Mouse (Mus musculus) adrenal gland, adult 18-20 months (tissue): ENCODE measurements around the gene Hist1h2bm. TPM values are rescaled to one million over a fixed set of nuclear protein-coding genes. Genes with fewer than 3 reads are reported as not detected.
"Not testable (repeated sequence)": the region's sequence is repeated elsewhere in the genome, so short reads cannot be mapped to it uniquely, and the experiment has no call there.

Experiments
- DNase-seq, 2 experiments: peaks; one replicate each; pipeline ENCODE4 v3.0.0; 2021 to 2022; ENCODE audit warnings: low spot score in 2 of 2
- long read RNA-seq, 2 experiments: library from polyadenylated mRNA; stranded (forward); transcript quantifications; one replicate each; pipeline ENCODE4 v2.0.0; 2021
- total RNA-seq, 2 experiments: library from RNA; stranded (reverse); gene quantifications; 1 replicate in 1 of 2; 2 replicates in 1 of 2; pipeline ENCODE4 v1.2.3; 2021

Hist1h2bm gene
- total RNA-seq = 1 to 10 TPM; 5.2 to 5.8 TPM
- long read RNA-seq, experiment 1 = 0 reads
- long read RNA-seq, experiment 2 = 0 reads

- DNase-seq = peak; percentile 30 to 44
Measured at GRCm38 (mm10) chr13:21721757-21722372, at the start of gene Hist1h2bm. Hist1h2bm (plus strand) TSS chr13:21722044.

GRCm38 (mm10) chr13:21677305-21677704 is 44.5 kb upstream of the Hist1h2bm start, which contains the start of gene Olfr1360:
Olfr1360 (minus strand) TSS chr13:21677405.
- no peak for DNase-seq

GRCm38 (mm10) chr13:21697811-21698210 is 24.0 kb upstream of the Hist1h2bm start, which contains the start of gene Olfr1359:
Olfr1359 (plus strand) TSS chr13:21698111.
- no peak for DNase-seq

DNA sequence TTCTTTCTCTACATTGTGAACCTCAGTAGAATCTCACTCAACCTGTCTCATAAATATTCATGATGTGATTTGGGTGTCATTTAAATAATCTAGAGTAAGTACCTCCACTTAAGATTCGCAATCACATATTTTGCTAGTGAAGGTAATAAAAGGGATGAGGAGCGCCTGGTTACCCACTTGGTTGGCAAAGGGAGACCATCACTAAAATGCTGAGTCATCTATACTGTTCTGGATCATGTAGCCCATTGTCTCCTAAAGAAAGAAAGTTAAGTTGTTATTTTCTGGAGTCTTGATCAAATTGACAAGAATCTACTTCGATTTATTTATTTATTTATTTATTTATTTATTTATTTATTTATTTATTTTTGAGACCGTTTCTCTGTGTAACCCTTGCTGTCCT is 15.2 kb upstream of the Hist1h2bm start:
- no peak for DNase-seq

DNA sequence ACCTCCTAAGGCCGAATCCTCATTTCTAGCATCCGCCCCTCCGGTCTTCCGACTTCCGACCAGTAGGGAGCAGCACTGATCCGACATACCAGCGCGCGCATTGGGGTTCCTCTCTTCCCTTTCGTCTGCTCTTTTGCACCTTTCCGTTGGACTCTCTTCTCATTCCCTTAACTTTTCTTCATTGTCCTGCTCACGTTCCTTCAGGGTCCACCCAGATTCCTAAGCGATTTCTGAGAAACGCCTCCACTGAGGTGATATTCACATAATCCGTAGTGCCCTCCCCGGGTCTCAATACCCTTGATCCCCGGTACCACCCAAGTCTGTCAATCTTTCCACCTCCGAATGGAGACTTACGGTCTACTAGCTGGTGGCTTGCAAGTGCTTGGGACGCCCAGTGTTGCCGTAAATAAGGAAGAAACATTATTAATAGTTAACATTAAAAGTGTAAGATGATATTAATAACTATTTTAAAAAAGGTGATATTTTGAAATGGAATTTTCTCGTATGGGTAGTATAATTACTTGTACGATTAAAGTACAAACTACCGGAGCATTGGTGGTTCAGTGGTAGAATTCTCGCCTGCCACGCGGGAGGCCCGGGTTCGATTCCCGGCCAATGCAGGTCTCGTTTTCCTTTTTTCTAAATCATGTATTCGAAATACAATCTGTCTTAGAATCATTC is 11.7 kb upstream of the Hist1h2bm start:
- DNase-seq = peak; percentile 84 to 88

DNA sequence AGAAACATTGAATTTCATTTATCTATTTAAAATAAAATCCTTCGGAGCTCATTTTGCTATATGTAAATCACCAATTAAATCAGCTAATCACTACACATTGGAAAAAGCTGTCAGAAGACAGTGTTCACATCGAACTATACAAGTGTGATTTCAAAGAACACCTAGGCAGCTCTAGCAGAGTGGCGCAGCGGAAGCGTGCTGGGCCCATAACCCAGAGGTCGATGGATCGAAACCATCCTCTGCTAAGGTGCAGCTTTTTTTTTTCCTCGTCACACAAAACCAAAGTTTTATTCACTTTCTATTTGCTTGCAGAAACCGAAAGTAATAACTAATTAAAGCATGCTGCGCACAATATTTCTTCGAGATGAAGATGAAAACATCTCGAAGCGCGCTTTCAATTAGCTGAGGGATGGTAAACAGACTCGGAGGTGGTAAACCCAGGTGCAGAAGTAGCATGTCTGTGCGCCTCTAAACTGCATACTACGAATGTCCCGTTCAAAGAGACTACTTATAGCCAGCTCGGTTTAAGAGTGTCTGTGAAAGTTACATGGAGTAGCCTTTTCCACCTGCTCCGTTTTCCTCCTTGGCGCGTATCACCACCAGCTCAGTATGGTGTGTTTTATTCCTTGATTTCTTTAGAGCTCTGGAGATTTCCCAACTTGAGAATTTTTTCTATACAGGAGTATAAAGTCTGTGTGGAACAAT is 10.9 kb upstream of the Hist1h2bm start:
- DNase-seq = peak; percentile 74 to 87

DNA sequence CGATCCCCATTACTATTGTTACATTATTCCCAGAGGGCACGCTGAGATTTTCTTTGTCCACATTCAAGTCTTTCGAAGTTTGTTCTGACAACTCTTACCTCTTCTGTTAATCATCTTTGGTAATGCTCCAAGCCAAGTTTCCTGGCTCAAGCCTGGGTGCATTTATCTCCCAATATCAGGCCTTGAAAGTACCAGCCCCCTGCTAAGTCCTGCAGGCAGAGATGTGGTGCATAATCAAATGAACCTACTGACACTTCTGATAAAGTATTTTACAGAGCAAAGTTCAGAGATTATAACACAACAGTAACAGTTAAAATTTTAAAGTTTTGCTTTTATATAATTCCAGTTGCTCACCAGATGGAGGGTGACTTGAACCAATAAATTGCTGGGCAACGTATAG is 10.1 kb upstream of the Hist1h2bm start:
- DNase-seq = no peak

DNA sequence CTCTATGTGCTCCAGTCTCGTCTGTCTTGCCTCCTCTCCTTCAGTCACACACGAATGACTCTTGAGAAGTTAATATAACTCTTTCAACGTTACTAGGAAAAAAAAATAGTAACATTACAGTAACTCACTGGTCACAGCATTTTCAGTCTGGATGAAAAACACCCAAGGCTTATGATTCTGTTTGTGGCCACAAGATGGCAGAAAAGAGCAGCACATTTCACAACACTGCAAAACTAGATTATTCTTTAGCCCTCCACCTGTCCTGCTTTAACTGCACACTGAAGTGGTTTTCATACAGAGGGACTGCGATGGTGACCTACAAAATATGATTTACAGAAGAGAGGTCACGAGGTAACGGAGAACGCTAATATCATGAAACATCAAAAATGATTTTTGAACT is 7.1 kb upstream of the Hist1h2bm start:
- DNase-seq = peak; percentile 45 to 49

- DNase-seq = no peak
Measured at GRCm38 (mm10) chr13:21715131-21715863, 6.5 kb upstream of the Hist1h2bm start.

GRCm38 (mm10) chr13:21715864-21716539 is 5.8 kb upstream of the Hist1h2bm start, which contains the start of the genes Hist1h2bl and Hist1h2ai:
Hist1h2bl (minus strand) TSS chr13:21716143.
Hist1h2ai (plus strand) TSS chr13:21716422.
- DNase-seq = peak; percentile 35 to 73

DNA sequence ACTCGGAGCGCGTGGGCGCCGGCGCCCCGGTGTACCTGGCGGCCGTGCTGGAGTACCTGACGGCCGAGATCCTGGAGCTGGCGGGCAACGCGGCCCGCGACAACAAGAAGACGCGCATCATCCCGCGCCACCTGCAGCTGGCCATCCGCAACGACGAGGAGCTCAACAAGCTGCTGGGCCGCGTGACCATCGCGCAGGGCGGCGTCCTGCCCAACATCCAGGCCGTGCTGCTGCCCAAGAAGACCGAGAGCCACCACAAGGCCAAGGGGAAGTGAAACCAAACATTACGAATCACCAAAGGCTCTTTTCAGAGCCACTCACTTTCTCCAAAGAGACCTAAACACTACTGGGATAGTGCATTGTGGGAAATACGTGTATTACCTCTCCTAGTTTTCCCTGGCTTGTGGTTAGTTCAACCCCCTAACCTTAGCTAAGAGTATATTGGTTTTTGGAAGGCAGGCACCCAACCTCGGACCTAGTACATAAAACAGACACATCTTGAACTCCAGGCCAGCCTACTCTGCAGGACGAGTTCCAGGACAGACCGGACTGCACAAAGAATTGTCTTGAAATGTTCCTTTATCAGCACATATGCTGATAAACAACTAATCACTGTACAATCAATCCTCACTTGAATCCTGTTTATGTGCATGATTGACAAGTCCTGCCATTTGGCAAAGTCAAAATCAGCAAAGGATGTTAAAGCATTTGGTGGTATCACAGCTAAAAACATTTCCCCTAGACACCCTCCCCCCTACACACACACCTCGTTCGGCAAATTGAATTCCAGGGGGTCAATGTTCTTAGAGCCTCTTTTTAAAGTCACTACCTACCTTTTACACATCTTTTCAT is 5.1 kb upstream of the Hist1h2bm start:
- peak in 1 of 2 experiments; percentile 11 for DNase-seq

GRCm38 (mm10) chr13:21717397-21718357 is 4.2 kb upstream of the Hist1h2bm start, which contains the start of gene Hist1h3h:
Hist1h3h (plus strand) TSS chr13:21717659.
- peak; percentile 62 to 67 for DNase-seq

DNA sequence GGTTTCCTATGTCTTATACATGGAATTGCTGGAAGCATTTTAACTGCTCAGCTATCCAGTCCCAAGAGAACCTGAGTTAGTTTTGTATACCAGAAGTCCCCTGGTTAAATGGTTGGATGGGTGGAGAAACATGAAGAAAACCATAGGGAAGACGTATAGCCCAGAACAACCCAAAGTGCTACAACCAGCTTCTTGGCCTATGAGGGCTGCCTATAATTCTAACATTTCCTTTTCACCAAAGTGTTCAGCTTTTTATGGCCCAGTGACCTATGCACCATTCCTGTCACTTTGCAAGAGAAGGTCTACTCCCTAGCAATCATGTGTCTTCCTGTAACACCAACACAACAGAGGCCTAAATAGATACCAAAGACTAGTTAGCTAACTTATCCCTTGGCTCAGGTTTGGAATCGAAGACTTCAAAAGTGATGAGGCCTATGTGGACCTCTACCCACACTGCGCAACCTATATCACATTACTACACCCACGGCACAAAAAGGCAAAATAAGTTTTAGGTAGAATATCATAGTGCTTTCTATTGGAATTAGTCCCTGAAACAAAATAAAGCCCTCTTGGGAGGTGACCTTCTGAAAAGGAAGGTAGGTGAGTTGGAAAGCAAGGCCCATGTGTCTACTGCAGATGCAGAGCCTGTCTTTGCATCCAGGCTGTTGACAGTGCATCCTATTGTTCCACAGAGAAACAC is 3.3 kb upstream of the Hist1h2bm start:
- no peak for DNase-seq

DNA sequence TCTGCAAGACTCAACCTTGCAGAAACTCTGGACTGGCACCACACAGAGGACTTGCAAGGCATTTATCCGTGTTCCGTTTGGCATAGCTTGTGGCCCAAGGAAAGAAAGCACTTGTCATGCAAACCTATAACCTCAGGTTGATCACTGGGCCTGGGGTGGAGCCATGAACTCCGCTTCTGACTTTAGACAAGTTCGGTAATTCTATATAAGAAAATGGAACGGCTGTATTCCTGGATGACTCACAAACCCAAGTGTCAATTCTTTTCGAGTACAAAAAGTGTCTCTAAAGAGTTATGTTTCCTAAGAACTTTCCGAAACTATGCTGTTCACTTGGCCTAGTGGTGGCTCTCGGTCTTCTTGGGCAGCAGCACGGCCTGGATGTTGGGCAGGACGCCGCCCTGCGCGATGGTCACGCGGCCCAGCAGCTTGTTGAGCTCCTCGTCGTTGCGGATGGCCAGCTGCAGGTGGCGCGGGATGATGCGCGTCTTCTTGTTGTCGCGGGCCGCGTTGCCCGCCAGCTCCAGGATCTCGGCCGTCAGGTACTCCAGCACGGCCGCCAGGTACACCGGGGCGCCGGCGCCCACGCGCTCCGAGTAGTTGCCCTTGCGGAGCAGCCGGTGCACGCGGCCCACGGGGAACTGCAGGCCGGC is 612 bp upstream of the Hist1h2bm start:
- DNase-seq = not testable (repeated sequence)

DNA sequence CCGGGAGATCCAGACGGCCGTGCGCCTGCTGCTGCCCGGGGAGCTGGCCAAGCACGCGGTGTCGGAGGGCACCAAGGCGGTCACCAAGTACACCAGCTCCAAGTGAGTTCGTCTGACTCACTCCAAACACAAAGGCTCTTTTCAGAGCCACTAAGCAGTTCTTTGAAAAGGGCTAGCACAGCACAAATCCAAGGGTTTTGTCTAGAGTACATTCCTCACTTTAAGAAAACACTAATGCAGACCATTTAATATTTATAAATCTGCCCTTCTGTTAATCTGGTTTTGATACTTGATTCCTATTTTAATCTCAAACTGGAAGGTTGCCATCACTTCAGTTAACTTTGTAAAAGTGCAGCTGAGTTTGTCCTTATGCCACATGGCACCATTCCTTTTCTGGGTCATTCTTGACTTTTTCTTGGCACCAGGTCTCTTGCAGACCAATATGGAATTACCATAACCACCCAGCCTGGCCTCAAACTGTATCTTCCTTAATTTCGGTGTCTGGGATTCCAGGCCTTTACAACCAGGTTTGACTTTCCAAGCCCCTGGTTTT is 605 bp downstream of the Hist1h2bm start:
- DNase-seq = no peak

DNA sequence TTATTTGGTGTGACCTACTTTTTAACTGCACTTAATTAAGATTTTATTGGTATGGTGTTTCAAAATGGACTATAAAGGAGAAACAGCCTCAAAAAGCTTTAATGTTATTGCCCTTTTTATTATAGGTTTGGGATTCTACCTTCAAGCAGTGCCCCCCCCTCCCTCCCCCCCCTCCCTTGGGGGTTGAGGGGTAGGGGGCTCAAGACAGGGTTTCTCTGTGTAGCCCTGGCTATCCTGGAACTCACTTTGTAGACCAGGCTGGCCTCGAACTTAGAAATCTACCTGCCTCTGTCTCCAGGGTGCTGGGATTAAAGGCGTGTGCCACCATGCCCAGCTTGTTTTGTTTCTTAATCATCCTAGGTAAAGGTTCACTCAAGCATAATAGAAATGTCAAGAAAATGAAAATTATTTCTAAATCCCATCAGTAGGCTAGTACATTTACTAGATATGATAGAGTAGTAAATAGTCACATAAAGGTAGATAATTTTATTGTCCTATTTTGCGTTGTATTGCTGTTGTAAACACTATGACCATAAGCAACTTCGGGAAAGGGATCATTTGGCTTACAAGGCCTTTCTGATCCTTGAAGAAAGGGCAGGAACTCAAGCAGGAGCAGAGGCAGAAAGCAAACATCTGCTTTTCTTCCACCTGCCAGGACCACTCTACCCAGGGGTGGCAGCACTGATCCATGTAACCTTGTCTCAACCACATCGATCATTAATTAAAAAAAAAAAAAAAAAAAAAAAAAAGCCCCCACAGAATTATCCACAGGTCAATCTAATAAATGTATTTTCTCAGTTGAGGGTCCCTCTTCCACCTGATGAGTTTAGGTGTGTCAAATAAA is 1.4 kb downstream of the Hist1h2bm start:
- no peak for DNase-seq
